Mouse (Mus musculus) myocyte (in vitro differentiated cells): ENCODE measurements around the gene Sult1b1. TPM values are rescaled to one million over a fixed set of nuclear protein-coding genes. Genes with fewer than 3 reads are reported as not detected.
"Not testable (repeated sequence)": the region's sequence is repeated elsewhere in the genome, so short reads cannot be mapped to it uniquely, and the experiment has no call there.

Experiments
- H3K27me3 ChIP-seq: one replicate; pipeline ENCODE4 v1.6.1; 2011; ENCODE audit not compliant: control insufficient read depth, insufficient read depth, insufficient read length
- H3K36me3 ChIP-seq: one replicate; pipeline ENCODE4 v1.6.1; 2011; ENCODE audit not compliant: control insufficient read depth, insufficient read depth
- H3K4me2 ChIP-seq: one replicate; pipeline ENCODE4 v1.6.1; 2011; ENCODE audit warnings: low read depth, control low read depth
- H3K4me3 ChIP-seq: one replicate; pipeline ENCODE4 v1.5.1; 2011; ENCODE audit warnings: mild to moderate bottlenecking, control low read depth, moderate library complexity
- H3K79me2 ChIP-seq: one replicate; pipeline ENCODE4 v1.6.1; 2011; ENCODE audit not compliant: control insufficient read depth, insufficient read depth
- H3ac ChIP-seq: one replicate; pipeline ENCODE4 v1.6.1; 2011; ENCODE audit not compliant: control insufficient read depth, insufficient read length
- CEBPB ChIP-seq: IDR thresholded peaks from 2 replicates; pipeline ENCODE4 v1.6.1; 2011; ENCODE audit warnings: mild to moderate bottlenecking, moderate library complexity; ENCODE audit not compliant: poor library complexity, insufficient read depth, severe bottlenecking
- E2F4 ChIP-seq: IDR thresholded peaks from one replicate; pipeline ENCODE4 v1.6.1; 2011; ENCODE audit warnings: mild to moderate bottlenecking, control low read depth, moderate library complexity; ENCODE audit not compliant: insufficient read depth
- MAX ChIP-seq: IDR thresholded peaks from one replicate; pipeline ENCODE4 v1.6.1; 2011; ENCODE audit warnings: low read depth, mild to moderate bottlenecking, control low read depth
- MYOD1 ChIP-seq, 3 experiments: IDR thresholded peaks; one replicate each; pipeline ENCODE4 v1.6.1; 2011; ENCODE audit warnings: control low read depth in 2 of 3, low read depth in 2 of 3, mild to moderate bottlenecking in 2 of 3, moderate library complexity in 1 of 3; ENCODE audit not compliant: insufficient read length in 2 of 3, control insufficient read depth in 1 of 3
- MYOG ChIP-seq, 3 experiments: IDR thresholded peaks; one replicate each; pipeline ENCODE4 v1.6.1; 2011; ENCODE audit warnings: control low read depth in 2 of 3, low read depth in 2 of 3, mild to moderate bottlenecking in 2 of 3; ENCODE audit not compliant: insufficient read length in 2 of 3, control insufficient read depth in 1 of 3, insufficient read depth in 1 of 3
- POLR2A ChIP-seq: IDR thresholded peaks from one replicate; pipeline ENCODE4 v1.6.1; 2011; ENCODE audit warnings: low read depth, mild to moderate bottlenecking, control low read depth, moderate library complexity; ENCODE audit not compliant: insufficient read length
- POLR2AphosphoS2 ChIP-seq: IDR thresholded peaks from one replicate; pipeline ENCODE4 v1.6.1; 2011; ENCODE audit warnings: low read depth, control low read depth; ENCODE audit not compliant: insufficient read length
- REST ChIP-seq: IDR thresholded peaks from one replicate; pipeline ENCODE4 v1.6.1; 2011; ENCODE audit warnings: mild to moderate bottlenecking, control low read depth, moderate library complexity; ENCODE audit not compliant: insufficient read depth, insufficient read length
- SRF ChIP-seq: IDR thresholded peaks from one replicate; pipeline ENCODE4 v1.6.1; 2011; ENCODE audit warnings: low read depth; ENCODE audit not compliant: control insufficient read depth, insufficient read length
- TCF12 ChIP-seq: IDR thresholded peaks from one replicate; pipeline ENCODE4 v1.6.1; 2011; ENCODE audit warnings: mild to moderate bottlenecking, control low read depth; ENCODE audit not compliant: poor library complexity, insufficient read depth, severe bottlenecking
- TCF3 ChIP-seq: IDR thresholded peaks from one replicate; pipeline ENCODE4 v1.6.1; 2011; ENCODE audit warnings: low read depth, control low read depth; ENCODE audit not compliant: insufficient read length
- USF1 ChIP-seq: IDR thresholded peaks from one replicate; pipeline ENCODE4 v1.6.1; 2011; ENCODE audit warnings: low read depth, mild to moderate bottlenecking, control low read depth, moderate library complexity
- polyA plus RNA-seq: library from polyadenylated mRNA; unstranded; fragments of >200 nt; fragmentation: generic; extraction: Trizol; gene quantifications from one replicate; pipeline ENCODE4 v1.2.1, GENCODE M21; 2012; ENCODE audit warnings: missing spikeins

Gene Sult1b1
- polyA plus RNA-seq, 1 experiment, result not detected

- Histone ChIP-seq H3K4me2 (no peak overlapping the region), H3K79me2 (no peaks in the 10 kb centered on the region), H3K36me3 (no peaks in the 10 kb centered on the region), H3K4me3 (no peak overlapping the region), H3ac (no peak overlapping the region), H3K27me3 (no peaks in the 10 kb centered on the region)
- TF ChIP-seq CEBPB, result no peak
- no peak for TF ChIP-seq TCF3
- TF ChIP-seq USF1, result no peak
- no peak for TF ChIP-seq POLR2AphosphoS2
- no peak for TF ChIP-seq E2F4
- TF ChIP-seq MYOG (IDR thresholded peaks at IDR 0.05; ENCODE audit: control insufficient read depth in 1 of 3, insufficient read depth in 1 of 3, insufficient read length in 2 of 3, low read depth in 2 of 3), result no peak
- no peak for TF ChIP-seq SRF
- TF ChIP-seq MAX, result no peak
- TF ChIP-seq TCF12, result no peak
Measured at GRCm38 (mm10) chr5:87499341-87499740, 38.7 kb downstream of the Sult1b1 start.

GRCm38 (mm10) chr5:87498936-87499335 lies 39.1 kb downstream of the Sult1b1 start:
- TF ChIP-seq TCF12 (no peak), SRF (no peak), TCF3 (no peak), CEBPB (no peak), MYOG (IDR thresholded peaks at IDR 0.05; ENCODE audit: control insufficient read depth in 1 of 3, insufficient read depth in 1 of 3, insufficient read length in 2 of 3, low read depth in 2 of 3) (no peak), E2F4 (no peak), MYOD1 (IDR thresholded peaks at IDR 0.05; ENCODE audit: control insufficient read depth in 1 of 3, insufficient read length in 2 of 3, low read depth in 2 of 3) (no peak), USF1 (no peak), MAX (no peak), POLR2A (no peak), REST (no peak), POLR2AphosphoS2 (no peak)
- Histone ChIP-seq H3ac (no peak overlapping the region), H3K4me3 (no peak overlapping the region), H3K36me3 (no peaks in the 10 kb centered on the region), H3K4me2 (no peak overlapping the region), H3K27me3 (no peaks in the 10 kb centered on the region), H3K79me2 (no peaks in the 10 kb centered on the region)

DNA sequence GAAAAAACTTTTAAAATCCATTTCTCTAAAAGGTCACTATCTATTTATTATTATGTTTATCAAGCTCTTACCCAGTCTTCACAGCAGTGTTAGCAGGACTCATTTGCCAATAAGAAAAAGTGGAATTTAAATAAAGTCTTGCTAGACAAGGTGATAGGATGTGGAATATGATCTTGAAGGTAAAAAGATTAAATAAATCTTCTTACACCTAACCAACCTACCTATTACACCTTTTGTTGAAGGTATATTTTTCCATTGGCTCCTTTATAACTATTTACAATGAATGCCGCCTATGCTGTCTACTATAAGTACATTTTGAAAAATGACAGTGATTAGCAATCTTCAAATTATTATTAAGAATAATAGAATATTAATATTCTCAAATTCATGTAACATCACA lies 47.2 kb downstream of the Sult1b1 start, which contains the start of gene Ugt2a1:
TSS of gene Ugt2a1 (minus strand) at position 101 of the 400 bp plus-strand sequence.
- Histone ChIP-seq H3K79me2 (no peaks in the 10 kb centered on the region), H3K27me3 (no peaks in the 10 kb centered on the region), H3K36me3 (no peaks in the 10 kb centered on the region), H3K4me2 (no peak within 1 kb of the TSS), H3ac (no peak within 1 kb of the TSS), H3K4me3 (no peak within 1 kb of the TSS)
- TF ChIP-seq USF1, result no peak

DNA sequence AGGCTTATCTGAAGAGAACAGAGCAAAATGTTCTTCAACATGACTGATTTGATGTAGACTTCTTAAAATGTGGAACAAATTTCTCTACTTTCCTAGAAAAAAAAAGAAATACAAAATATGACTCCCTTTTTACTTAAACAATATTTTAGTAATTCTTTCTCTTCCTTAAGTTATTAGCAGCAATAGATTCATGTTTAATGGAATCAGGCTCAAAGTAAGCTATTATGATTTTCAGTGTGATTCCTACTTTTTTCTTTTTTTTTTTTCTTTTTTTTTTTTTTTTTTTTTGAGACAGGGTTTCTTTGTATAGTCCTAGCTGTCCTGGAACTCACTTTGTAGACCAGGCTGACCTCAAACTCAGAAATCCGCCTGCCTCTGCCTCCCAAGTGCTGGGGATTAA lies 51.3 kb downstream of the Sult1b1 start, which contains the start of gene Gm43638:
TSS of gene Gm43638 (minus strand) at position 101 of the 400 bp plus-strand sequence.
- not testable (repeated sequence) for H3ac ChIP-seq, H3K36me3 ChIP-seq, H3K4me2 ChIP-seq, H3K27me3 ChIP-seq, H3K4me3 ChIP-seq, H3K79me2 ChIP-seq

DNA sequence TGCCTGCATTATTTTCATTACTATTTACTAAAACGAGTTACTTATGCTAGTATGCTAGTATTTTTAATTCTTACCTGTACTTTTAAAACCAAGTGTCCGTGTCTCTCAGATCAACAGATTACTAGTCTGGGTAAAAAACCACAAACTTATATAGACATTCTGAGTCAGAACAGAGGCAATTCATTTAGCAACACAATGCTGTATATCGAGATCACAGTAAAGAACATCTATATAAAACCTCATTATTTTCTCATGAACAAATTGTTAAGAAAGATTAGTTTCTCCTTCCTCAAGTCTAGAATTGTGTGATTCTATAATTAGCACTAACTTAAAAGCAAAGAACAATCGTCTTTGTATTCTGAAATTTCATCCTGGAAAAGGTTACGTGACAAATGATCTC lies 55.8 kb downstream of the Sult1b1 start, which contains the start of gene Ugt2a2:
TSS of gene Ugt2a2 (minus strand) at position 101 of the 400 bp plus-strand sequence.
- no peaks in the 10 kb centered on the region for H3K79me2 ChIP-seq

More for the DNA sequence above, 55.8 kb downstream of the Sult1b1 start, which contains the start of gene Ugt2a2:
- Histone ChIP-seq H3K36me3 (no peaks in the 10 kb centered on the region), H3ac (no peak within 1 kb of the TSS), H3K27me3 (no peaks in the 10 kb centered on the region), H3K4me3 (no peak within 1 kb of the TSS), H3K4me2 (no peak within 1 kb of the TSS)
- TF ChIP-seq POLR2AphosphoS2, result no peak
- no peak for TF ChIP-seq REST
- no peak for TF ChIP-seq MAX
- no peak for TF ChIP-seq SRF
- TF ChIP-seq POLR2A, result no peak
- no peak for TF ChIP-seq USF1
- TF ChIP-seq E2F4, result no peak
- TF ChIP-seq MYOG (IDR thresholded peaks at IDR 0.05; ENCODE audit: control insufficient read depth in 1 of 3, insufficient read depth in 1 of 3, insufficient read length in 2 of 3, low read depth in 2 of 3), result no peak
- TF ChIP-seq MYOD1 (IDR thresholded peaks at IDR 0.05; ENCODE audit: control insufficient read depth in 1 of 3, insufficient read length in 2 of 3, low read depth in 2 of 3), result no peak
- TF ChIP-seq TCF12, result no peak
- TF ChIP-seq CEBPB, result no peak

Other genes starting within 250 kb of the Sult1b1 start
- gene Ugt2a3, start 201.0 kb downstream of the Sult1b1 start, polyA plus RNA-seq, result not detected
- gene Ugt2b38, start 114.0 kb downstream of the Sult1b1 start, polyA plus RNA-seq, result not detected
- not detected for gene Ugt2a2, start 55.9 kb downstream of the Sult1b1 start, polyA plus RNA-seq
- gene Gm43638, start 51.4 kb downstream of the Sult1b1 start, polyA plus RNA-seq, result not detected
- gene Ugt2a1, start 47.3 kb downstream of the Sult1b1 start, polyA plus RNA-seq, result not detected
- not detected for gene Sult1d1, start 30.8 kb upstream of the Sult1b1 start, polyA plus RNA-seq
- not detected for gene Sult1e1, start 53.4 kb upstream of the Sult1b1 start, polyA plus RNA-seq
- not detected for gene Csn1s1, start 128.0 kb upstream of the Sult1b1 start, polyA plus RNA-seq
- gene Csn2, start 161.4 kb upstream of the Sult1b1 start, polyA plus RNA-seq, result not detected
- not detected for gene Csn1s2a, start 236.4 kb upstream of the Sult1b1 start, polyA plus RNA-seq